Mouse (Mus musculus) C2C12 (cell line): ENCODE data around the gene Epdr1.

Experiments used
- CEBPB ChIP-seq: IDR thresholded peaks from one replicate; pipeline ENCODE4 v1.6.1; 2011; ENCODE audit warnings: low read depth, mild to moderate bottlenecking, control low read depth, moderate library complexity
- CTCF ChIP-seq: IDR thresholded peaks from one replicate; pipeline ENCODE4 v1.5.1; 2011; ENCODE audit not compliant: control insufficient read depth, insufficient read depth, insufficient read length
- MAX ChIP-seq: IDR thresholded peaks from one replicate; pipeline ENCODE4 v1.6.1; 2011; ENCODE audit warnings: mild to moderate bottlenecking, control low read depth
- MYOD1 ChIP-seq: IDR thresholded peaks from one replicate; pipeline ENCODE4 v1.6.1; 2011; ENCODE audit warnings: low read depth; ENCODE audit not compliant: control insufficient read depth, insufficient read length

DNA sequence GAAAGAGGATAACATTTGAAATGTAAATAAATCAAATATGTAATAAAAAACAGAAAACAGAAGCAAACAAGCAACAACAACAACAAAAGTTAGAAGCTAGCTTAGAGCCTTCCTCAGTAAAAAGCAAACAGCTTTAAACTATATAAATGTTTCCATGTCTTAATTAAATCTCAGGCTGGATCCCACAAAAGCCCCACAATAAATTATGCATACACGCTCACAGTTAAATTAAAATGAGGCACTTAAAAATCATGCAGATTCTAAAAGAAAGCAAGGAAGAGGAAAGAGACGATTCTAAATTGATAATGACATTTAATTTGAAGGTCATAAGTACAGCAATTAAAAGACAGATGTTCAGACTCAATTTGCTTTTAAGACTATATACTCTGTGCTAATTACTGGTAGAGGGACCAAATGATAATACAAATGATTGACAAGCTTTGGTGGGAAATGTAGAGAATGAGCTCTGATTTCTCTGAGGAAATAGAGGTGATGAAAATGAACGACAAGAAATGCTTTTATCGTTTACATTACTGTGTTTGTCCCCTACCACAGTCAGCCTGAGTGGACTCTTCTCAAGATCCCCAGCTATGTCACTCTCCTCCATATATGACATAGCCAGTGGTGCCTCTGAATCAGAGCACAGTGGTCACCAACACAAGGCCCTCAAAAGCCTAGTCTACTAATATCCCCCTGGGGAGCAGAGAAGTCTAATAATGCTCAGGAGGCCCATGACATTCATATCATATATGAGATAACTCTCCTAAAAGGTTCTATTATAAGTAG lies 48.8 kb upstream of the Epdr1 start:
- TF ChIP-seq CTCF = no peak
- no peak for TF ChIP-seq MYOD1
- no peak for TF ChIP-seq MAX
- TF ChIP-seq CEBPB = no peak
